Comparison of ENCODE assay signal across 13 mouse cellular contexts in genomic region chr17:57047406-57047805, GRCm38 (mm10). TPM values are rescaled to one million over a fixed set of nuclear protein-coding genes. Genes with fewer than 3 reads are reported as not detected.
DNase-seq lines count a peak whose midpoint lies in the region; ATAC-seq and TF ChIP-seq lines count a peak whose summit lies in the region.
"Had no signal": no experiment of that assay in that cellular context is flagged by ENCODE, and none has a peak within 500 bp of the region (broad histone marks: within the 10 kb centered on the region; RNA-seq: fewer than 3 reads in every experiment).

No protein-coding gene starts in this region.

- peaks cover 10% of the 10 kb centered on the region for H3K4me1 ChIP-seq in heart, embryonic 12.5 days (replicated peaks)
- H3K4me1 ChIP-seq in liver, postnatal 0 days (ENCODE audit: insufficient read depth) = no peaks in the 10 kb centered on the region
- H3K4me1 ChIP-seq in ES-Bruce4 (ENCODE audit: control insufficient read depth, insufficient read depth, low read length) = peaks cover 2% of the 10 kb centered on the region

- H3K27ac ChIP-seq in heart, embryonic 12.5 days (ENCODE audit: poor library complexity, severe bottlenecking) = no peak overlapping the region
- no peak overlapping the region for H3K27ac ChIP-seq in liver, postnatal 0 days (ENCODE audit: low read depth)
- H3K27ac ChIP-seq in ES-Bruce4 (ENCODE audit: insufficient read depth, low read length) = no peak overlapping the region
- H3K27ac ChIP-seq: heart, embryonic 13.5 days had no signal

- no peak overlapping the region for H3K9ac ChIP-seq in heart, embryonic 12.5 days
- no peak overlapping the region for H3K9ac ChIP-seq in liver, postnatal 0 days (replicated peaks)
- no peak overlapping the region for H3K9ac ChIP-seq in ES-Bruce4 (ENCODE audit: low read depth, poor library complexity, severe bottlenecking)
- H3K9ac ChIP-seq: heart, embryonic 13.5 days had no signal

- no peak for TF ChIP-seq EP300 in liver, postnatal 0 days (IDR thresholded peaks at IDR 0.05; ENCODE audit: low read depth)
- no peak for TF ChIP-seq EP300 in ES-Bruce4 (IDR thresholded peaks at IDR 0.05; ENCODE audit: insufficient read depth, low read depth, low read length)

- no peak overlapping the region for H3K4me3 ChIP-seq in heart, embryonic 12.5 days
- no peak overlapping the region for H3K4me3 ChIP-seq in liver, postnatal 0 days (ENCODE audit: low read depth, low read length)
- H3K4me3 ChIP-seq in ES-Bruce4 (ENCODE audit: low read depth, low read length) = peak overlapping the region; percentile 26
- H3K4me3 ChIP-seq: heart, embryonic 13.5 days had no signal

- WGBS in heart, embryonic 12.5 days = 19% methylated on average over 5 of the region's 5 CpGs
- 69% methylated on average over 5 of the region's 5 CpGs for WGBS in liver, postnatal 0 days (ENCODE audit: insufficient replicate concordance)

- no peak for TF ChIP-seq POLR2A in ES-Bruce4 (IDR thresholded peaks at IDR 0.05; ENCODE audit: insufficient read depth, low read length)

- H3K9me3 ChIP-seq in heart, embryonic 12.5 days (replicated peaks) = no peaks in the 10 kb centered on the region
- no peaks in the 10 kb centered on the region for H3K9me3 ChIP-seq in liver, postnatal 0 days (ENCODE audit: low read length)
- no peaks in the 10 kb centered on the region for H3K9me3 ChIP-seq in ES-Bruce4 (replicated peaks; ENCODE audit: control insufficient read depth, insufficient read depth, low read length, poor library complexity, severe bottlenecking)
- H3K9me3 ChIP-seq: heart, embryonic 13.5 days had no signal

- 0 out of 2 replicates have a peak, but pooled peaks have one; percentile 26 for ATAC-seq in heart, embryonic 12.5 days (ENCODE audit: insufficient number of reproducible peaks, low FRiP score)
- no peak for ATAC-seq in liver, postnatal 0 days
- ATAC-seq in granulocyte monocyte progenitor cell, adult 5-6 weeks (replicated peaks; ENCODE audit: poor library complexity, severe bottlenecking) = peak; percentile 42

- no peak for DNase-seq in heart, adult 9 months (ENCODE audit: low spot score in 2 of 2)
- peak; percentile 53 for DNase-seq in liver
- DNase-seq in liver, postnatal 0 days = no peak
- DNase-seq in urinary bladder, postnatal 14 days (ENCODE audit: low spot score) = no peak
- DNase-seq in Muller cell, postnatal 12 days (ENCODE audit: inconsistent ontology term) = no peak
- DNase-seq: layer of hippocampus, adult 9-11 months; thymus, postnatal 25 days had no signal

- H3K36me3 ChIP-seq in heart, embryonic 12.5 days = peaks cover 44% of the 10 kb centered on the region
- H3K36me3 ChIP-seq in liver, postnatal 0 days (replicated peaks; ENCODE audit: insufficient read depth, low read length) = peaks cover 13% of the 10 kb centered on the region; the same call in 1 of the 2 replicates
- H3K36me3 ChIP-seq in ES-Bruce4 (ENCODE audit: control insufficient read depth, insufficient read depth, low read length, poor library complexity, severe bottlenecking) = no peaks in the 10 kb centered on the region

- TF ChIP-seq CTCF in liver, postnatal 0 days (IDR thresholded peaks at IDR 0.05; ENCODE audit: low read depth) = no peak
- no peak for TF ChIP-seq CTCF in ES-Bruce4 (IDR thresholded peaks at IDR 0.05; ENCODE audit: low read depth, low read length)

- no peak overlapping the region for H3K4me2 ChIP-seq in heart, embryonic 12.5 days
- no peak overlapping the region for H3K4me2 ChIP-seq in liver, postnatal 0 days (ENCODE audit: low read depth, low read length)
- H3K4me2 ChIP-seq: heart, embryonic 13.5 days had no signal

- no peaks in the 10 kb centered on the region for H3K27me3 ChIP-seq in heart, embryonic 12.5 days (replicated peaks)
- H3K27me3 ChIP-seq in liver, postnatal 0 days (ENCODE audit: insufficient read depth, low read length) = no peaks in the 10 kb centered on the region
- no peaks in the 10 kb centered on the region for H3K27me3 ChIP-seq in ES-Bruce4 (ENCODE audit: control insufficient read depth, insufficient read depth, low read length, poor library complexity, severe bottlenecking)
- H3K27me3 ChIP-seq: CH12.LX; heart, embryonic 13.5 days had no signal

RNA-seq across cellular contexts. Expression of gene Slc25a41, which starts 6.0 kb away (rescaled TPM):
- not detected in 2 replicates for polyA plus RNA-seq in heart, embryonic 12.5 days (2016; fragmentation: Nextera tagmentation; extraction: Ambion mirVana)
- not detected in 2 replicates for polyA plus RNA-seq in liver, postnatal 0 days (2015; fragmentation: Nextera tagmentation; extraction: Ambion mirVana)
- polyA plus RNA-seq in ES-Bruce4 (2011; ENCODE audit: insufficient read depth, insufficient read length, low read depth, missing spikeins) = not detected in 2 replicates
- total RNA-seq in granulocyte monocyte progenitor cell, adult 5-6 weeks (2014; fragmentation: Nextera tagmentation) = not detected in 2 replicates
- total RNA-seq in granulocyte monocyte progenitor cell, adult 5-6 weeks (2017) = not detected in 2 replicates
- total RNA-seq: CH12.LX had no signal
- polyA plus RNA-seq: heart, embryonic 13.5 days; liver, embryonic 16.5 days had no signal

RNA-seq across cellular contexts. Expression of gene Crb3, which starts 11.5 kb away (rescaled TPM):
- polyA plus RNA-seq in heart, embryonic 12.5 days (2016; fragmentation: Nextera tagmentation; extraction: Ambion mirVana) = 0.27 and 0.94 TPM in 2 replicates
- polyA plus RNA-seq in liver, postnatal 0 days (2015; fragmentation: Nextera tagmentation; extraction: Ambion mirVana) = 33.0 and 39.9 TPM in 2 replicates
- polyA plus RNA-seq in ES-Bruce4 (2011; ENCODE audit: insufficient read depth, insufficient read length, low read depth, missing spikeins) = 53.5 and 57.7 TPM in 2 replicates
- not detected in 2 replicates for total RNA-seq in granulocyte monocyte progenitor cell, adult 5-6 weeks (2014; fragmentation: Nextera tagmentation)
- not detected in 2 replicates for total RNA-seq in granulocyte monocyte progenitor cell, adult 5-6 weeks (2017)

RNA-seq across cellular contexts. Expression of gene Slc25a23, which starts 12.3 kb away (rescaled TPM):
- 15.5 and 17.2 TPM in 2 replicates for polyA plus RNA-seq in heart, embryonic 12.5 days (2016; fragmentation: Nextera tagmentation; extraction: Ambion mirVana)
- polyA plus RNA-seq in liver, postnatal 0 days (2015; fragmentation: Nextera tagmentation; extraction: Ambion mirVana) = 12.7 and 12.8 TPM in 2 replicates
- 24.2 and 24.5 TPM in 2 replicates for polyA plus RNA-seq in ES-Bruce4 (2011; ENCODE audit: insufficient read depth, insufficient read length, low read depth, missing spikeins)
- 15.2 and 23.8 TPM in 2 replicates for total RNA-seq in granulocyte monocyte progenitor cell, adult 5-6 weeks (2014; fragmentation: Nextera tagmentation)
- total RNA-seq in granulocyte monocyte progenitor cell, adult 5-6 weeks (2017) = 1.6 and 1.7 TPM in 2 replicates

RNA-seq across cellular contexts. Expression of gene Khsrp, which starts 16.1 kb away (rescaled TPM):
- 52.4 and 58.7 TPM in 2 replicates for polyA plus RNA-seq in heart, embryonic 12.5 days (2016; fragmentation: Nextera tagmentation; extraction: Ambion mirVana)
- polyA plus RNA-seq in liver, postnatal 0 days (2015; fragmentation: Nextera tagmentation; extraction: Ambion mirVana) = 14.6 and 16.6 TPM in 2 replicates
- 166 and 176 TPM in 2 replicates for polyA plus RNA-seq in ES-Bruce4 (2011; ENCODE audit: insufficient read depth, insufficient read length, low read depth, missing spikeins)
- total RNA-seq in granulocyte monocyte progenitor cell, adult 5-6 weeks (2014; fragmentation: Nextera tagmentation) = 96.6 and 149 TPM in 2 replicates
- total RNA-seq in granulocyte monocyte progenitor cell, adult 5-6 weeks (2017) = 68.9 and 84.0 TPM in 2 replicates

RNA-seq across cellular contexts. Expression of gene Dennd1c, which starts 30.9 kb away (rescaled TPM):
- polyA plus RNA-seq in heart, embryonic 12.5 days (2016; fragmentation: Nextera tagmentation; extraction: Ambion mirVana) = 0.66 and 1.4 TPM in 2 replicates
- polyA plus RNA-seq in liver, postnatal 0 days (2015; fragmentation: Nextera tagmentation; extraction: Ambion mirVana) = 3.5 and 4.9 TPM in 2 replicates
- polyA plus RNA-seq in ES-Bruce4 (2011; ENCODE audit: insufficient read depth, insufficient read length, low read depth, missing spikeins) = 6.6 and 8.9 TPM in 2 replicates
- total RNA-seq in granulocyte monocyte progenitor cell, adult 5-6 weeks (2014; fragmentation: Nextera tagmentation) = 24.7 and 27.1 TPM in 2 replicates
- 2.9 and 3.0 TPM in 2 replicates for total RNA-seq in granulocyte monocyte progenitor cell, adult 5-6 weeks (2017)

Comparison
In these comparisons a context has a peak if more than half of its experiments do, and no peak if none do; other contexts are left out.
1. RNA of gene Crb3, which starts 11.5 kb away (polyA plus RNA-seq): 53.5 to 57.7 TPM in ES-Bruce4 and 33.0 to 39.9 TPM in liver, postnatal 0 days; 0.27 to 0.94 TPM in heart, embryonic 12.5 days; every median in the first group is over 10 times any median in the second.